Mouse (Mus musculus) adrenal gland, postnatal 25 days (tissue): ENCODE data around the gene Acin1. TPM values are rescaled to one million over a fixed set of nuclear protein-coding genes. Genes with fewer than 3 reads are reported as not detected.
"Not testable (repeated sequence)": the region's sequence is repeated elsewhere in the genome, so short reads cannot be mapped to it uniquely, and the experiment has no call there.

Experiments used
- DNase-seq: peaks from one replicate; pipeline ENCODE4 v3.0.0; 2021; ENCODE audit warnings: mixed read lengths
- total RNA-seq: library from RNA; stranded (reverse); gene quantifications from 2 replicates; pipeline ENCODE4 v1.2.3, GENCODE M21; 2021

The Acin1 gene
- total RNA-seq, 1 experiment from 2014 or later = 235 TPM

- DNase-seq = no peak
Measured at GRCm38 (mm10) chr14:54642224-54642944, 44.3 kb downstream of the Acin1 start.

GRCm38 (mm10) chr14:54641305-54641969 lies 45.3 kb downstream of the Acin1 start, which contains the start of gene Cdh24:
Cdh24 (minus strand) TSS chr14:54641364.
- peak; percentile 92 for DNase-seq

DNA sequence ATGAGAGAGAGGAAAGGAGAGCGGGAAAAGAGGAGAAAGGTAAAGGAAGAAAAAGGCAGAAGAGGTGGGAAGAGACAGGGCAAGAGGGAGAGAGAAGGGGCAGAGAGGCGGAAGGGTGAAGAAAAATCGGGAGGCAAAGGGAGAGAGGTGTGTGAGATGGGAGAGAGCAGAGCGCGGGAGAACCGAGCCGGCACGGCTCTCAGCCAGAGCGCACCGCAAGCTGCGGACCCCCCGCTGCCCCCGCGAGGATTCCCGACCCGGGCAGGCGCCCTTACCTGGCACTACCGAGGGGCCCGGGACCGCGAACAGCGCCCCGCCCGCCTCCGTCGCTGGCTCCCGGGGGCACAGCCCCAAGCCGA lies 45.8 kb downstream of the Acin1 start, which contains the start of gene Gm17606:
Gm17606 (plus strand) TSS at position 7 of the 359 bp plus-strand sequence.
- DNase-seq = no peak

DNA sequence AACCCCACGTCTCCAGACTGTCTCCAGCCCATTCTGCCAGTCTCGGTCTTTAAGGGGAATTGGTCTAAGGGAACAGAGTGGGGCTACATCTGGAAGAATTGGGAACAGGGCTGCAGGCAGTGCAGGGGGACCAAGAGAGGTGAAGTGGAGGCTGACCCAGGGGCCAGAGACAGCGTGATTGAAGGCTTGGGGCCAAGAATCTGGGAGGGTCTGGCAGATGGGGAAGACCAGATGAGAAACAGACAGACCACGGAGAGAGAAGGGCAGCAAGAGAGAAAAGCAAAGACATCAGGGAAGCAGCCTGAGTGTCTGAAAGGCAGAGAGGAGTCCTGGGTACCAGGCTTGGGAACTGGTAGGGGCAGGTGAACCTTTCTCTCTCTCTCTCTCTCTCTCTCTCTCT lies 46.6 kb downstream of the Acin1 start:
- DNase-seq = no peak

- DNase-seq = no peak
Measured at GRCm38 (mm10) chr14:54638210-54638609, 48.5 kb downstream of the Acin1 start.

- DNase-seq = peak; percentile 52
Measured at GRCm38 (mm10) chr14:54636954-54637353, 49.8 kb downstream of the Acin1 start.

GRCm38 (mm10) chr14:54634182-54634581 lies 52.5 kb downstream of the Acin1 start:
- DNase-seq = no peak

- no peak for DNase-seq
Measured at GRCm38 (mm10) chr14:54632252-54632651, 54.5 kb downstream of the Acin1 start.

DNA sequence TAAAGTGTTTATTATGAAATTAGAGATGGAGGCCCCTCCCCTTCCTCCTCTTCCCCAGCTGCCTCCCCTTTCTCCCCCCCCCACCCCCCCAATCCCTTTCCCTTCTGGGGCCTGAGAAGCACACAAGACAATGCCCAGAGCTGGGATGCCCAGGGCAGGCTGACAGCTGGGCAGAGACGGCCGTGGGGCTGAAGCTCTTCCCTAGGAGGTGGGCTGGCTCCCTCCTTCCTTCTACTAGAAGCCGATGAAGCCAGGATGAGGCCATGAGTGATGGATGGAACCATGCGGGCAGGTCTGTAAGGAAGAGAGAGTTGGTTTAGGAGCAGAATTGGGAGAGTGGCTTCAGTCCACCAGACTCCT lies 55.5 kb downstream of the Acin1 start:
- no peak for DNase-seq

GRCm38 (mm10) chr14:54630583-54631239 lies 56.0 kb downstream of the Acin1 start:
- no peak for DNase-seq

- no peak for DNase-seq
Measured at GRCm38 (mm10) chr14:54629797-54630196, 56.9 kb downstream of the Acin1 start.

DNA sequence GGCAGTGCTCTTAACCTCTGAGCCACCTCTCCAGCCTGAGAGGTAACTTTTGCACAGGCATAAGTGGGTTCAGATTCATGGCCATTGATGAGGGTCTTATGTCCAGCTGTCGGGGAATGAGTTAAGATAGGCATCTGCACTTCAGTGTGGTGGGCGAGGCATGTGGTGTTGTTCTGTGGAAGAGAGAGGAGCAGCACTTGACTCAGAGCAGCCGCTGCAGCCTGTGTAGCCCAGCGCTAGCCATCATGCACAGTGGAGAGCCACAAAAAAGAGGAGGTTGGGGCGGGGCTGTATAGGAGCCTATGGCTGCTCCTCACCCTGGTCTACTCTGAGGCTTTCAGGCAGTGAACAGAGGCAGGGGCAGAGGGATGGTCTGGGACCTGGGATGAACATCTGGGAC lies 58.6 kb downstream of the Acin1 start:
- no peak for DNase-seq

- DNase-seq = no peak
Measured at GRCm38 (mm10) chr14:54624976-54625375, 61.8 kb downstream of the Acin1 start.

DNA sequence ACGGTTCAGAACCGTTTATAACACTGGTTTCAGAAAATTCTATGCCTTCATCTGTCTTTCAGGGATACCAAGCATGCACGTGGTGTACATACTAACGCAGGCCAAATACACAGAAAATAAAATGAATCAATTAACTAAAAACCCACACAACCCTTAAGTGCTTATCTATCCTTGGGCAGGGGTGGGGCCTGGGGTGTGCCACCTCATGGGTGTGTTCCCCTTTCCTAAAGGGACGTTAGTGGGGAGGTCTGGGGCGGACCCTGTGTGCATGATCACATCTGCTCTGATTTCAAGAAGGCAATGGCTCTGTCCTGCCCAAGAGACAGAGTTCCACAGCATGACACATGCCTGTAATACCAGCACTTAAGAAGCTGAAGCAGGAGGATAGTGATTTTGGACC lies 63.4 kb downstream of the Acin1 start:
- DNase-seq = no peak

DNA sequence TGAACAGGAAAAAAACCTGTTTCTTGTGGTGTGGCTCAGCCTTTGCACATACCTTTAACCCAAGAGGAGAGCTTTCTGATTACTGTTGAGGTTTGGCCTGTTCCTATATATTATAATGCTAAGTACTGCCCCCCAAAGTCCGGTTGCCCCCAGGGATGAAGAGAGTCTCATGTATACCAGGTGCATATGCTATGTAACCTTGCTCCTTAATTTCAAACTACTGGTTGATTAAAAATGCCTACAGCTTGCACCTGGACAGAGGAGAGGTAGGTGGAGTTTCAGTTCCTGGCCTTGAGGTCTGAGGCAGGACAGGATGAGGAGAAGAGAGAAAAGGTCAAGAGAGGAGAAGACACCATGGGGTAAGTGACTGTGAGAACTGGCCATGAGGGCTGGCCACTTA lies 65.6 kb downstream of the Acin1 start, which contains the start of gene Psmb11:
Psmb11 (plus strand) TSS at position 301 of the 400 bp plus-strand sequence.
- DNase-seq = no peak

DNA sequence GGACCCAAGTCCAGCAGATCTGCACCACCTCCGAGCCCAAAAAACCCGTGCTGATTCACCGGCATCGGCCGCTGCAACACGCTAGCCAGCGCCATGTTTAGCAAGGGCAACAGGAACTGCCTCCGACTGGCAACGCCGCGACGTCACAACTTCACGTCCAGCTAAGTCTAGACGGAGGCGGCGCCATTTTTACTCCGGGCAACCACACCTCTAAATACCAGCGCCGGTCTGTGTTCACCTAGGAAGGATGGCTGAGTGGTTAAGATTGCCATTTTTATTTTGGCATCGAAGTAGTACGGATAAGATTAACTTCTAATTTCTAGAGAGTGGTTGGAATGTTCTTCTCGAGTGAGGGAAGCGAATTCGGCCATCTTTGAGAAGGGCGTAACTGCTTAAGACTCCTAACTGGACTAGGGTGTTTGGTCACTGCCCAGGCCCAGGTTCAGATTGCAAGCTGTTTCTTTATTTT lies 68.8 kb downstream of the Acin1 start, which contains the start of gene Psmb5:
Psmb5 (minus strand) TSS at position 126 of the 469 bp plus-strand sequence.
- DNase-seq = peak; percentile 84

- DNase-seq = no peak
Measured at GRCm38 (mm10) chr14:54617152-54617896, 69.4 kb downstream of the Acin1 start.

DNA sequence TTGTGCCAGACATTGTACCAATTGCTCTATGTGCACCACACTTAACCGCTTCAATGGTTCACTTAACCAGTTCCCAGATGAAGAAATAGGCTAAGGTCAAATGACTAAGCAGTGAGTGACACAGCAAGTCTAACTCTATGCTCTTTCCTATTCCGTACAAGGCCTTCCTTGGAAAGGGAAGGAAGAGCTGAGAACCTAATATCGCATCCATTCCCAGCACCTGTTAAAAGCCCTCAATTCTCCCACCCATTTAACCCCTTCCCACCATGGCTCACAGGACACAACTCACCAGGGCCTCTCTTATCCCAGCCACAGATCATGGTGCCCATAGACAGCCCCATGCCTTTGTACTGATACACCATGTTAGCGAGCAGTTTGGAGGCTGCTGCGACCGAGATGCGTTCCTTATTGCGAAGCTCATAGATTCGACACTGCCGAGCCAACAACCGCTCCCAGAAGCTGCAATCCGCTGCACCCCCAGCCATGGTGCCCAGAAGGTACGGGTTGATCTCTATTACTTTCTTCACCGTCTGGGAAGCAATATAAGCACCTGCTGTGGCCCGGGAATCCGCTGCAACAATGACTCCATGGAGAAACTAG lies 70.4 kb downstream of the Acin1 start:
- no peak for DNase-seq

- not testable (repeated sequence) for DNase-seq
Measured at GRCm38 (mm10) chr14:54614130-54614529, 72.6 kb downstream of the Acin1 start.

DNA sequence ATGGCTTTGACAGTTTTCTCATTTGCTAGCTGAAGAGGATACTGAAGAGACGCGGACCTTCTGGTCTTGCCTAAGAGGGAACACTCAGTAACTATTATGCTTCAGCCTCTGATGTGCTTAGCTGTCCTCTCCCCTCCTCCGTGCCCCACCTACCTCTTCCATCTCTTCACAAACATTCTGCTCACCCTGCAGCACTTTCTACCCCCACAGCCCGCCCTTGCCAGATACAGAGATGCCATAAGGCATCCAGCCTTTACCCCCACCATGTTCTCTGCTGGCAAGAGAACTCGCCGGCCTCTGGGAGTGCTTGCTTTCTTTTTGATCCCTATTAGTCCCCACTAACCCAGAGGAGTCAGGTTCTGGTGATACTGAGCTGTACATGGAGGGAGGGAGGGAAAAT lies 76.1 kb downstream of the Acin1 start:
- no peak for DNase-seq

- DNase-seq = peak; percentile 38
Measured at GRCm38 (mm10) chr14:54609962-54610361, 76.8 kb downstream of the Acin1 start.

GRCm38 (mm10) chr14:54609245-54609644 lies 77.5 kb downstream of the Acin1 start:
- no peak for DNase-seq
